Mouse (Mus musculus): ENCODE results near the gene Plk5. TPM values are rescaled to one million over a fixed set of nuclear protein-coding genes. Genes with fewer than 3 reads are reported as not detected.

Gene Plk5
- total and polyA plus RNA-seq, 2 experiments from 2014 or later: 12.5 to 17.5 TPM

GRCm38 (mm10) chr10:80400704-80401161 is 44.5 kb downstream of the Plk5 start:
- peaks cover 21% of the 10 kb centered on the region for H3K4me1 ChIP-seq (ENCODE audit: insufficient read depth, low read length)
- no peaks in the 10 kb centered on the region for H3K9me3 ChIP-seq (ENCODE audit: low read length)
- DNase-seq (ENCODE audit: low spot score) (no peak), ATAC-seq (ENCODE audit: low FRiP score) (no peak)
- peak overlapping the region; percentile 99 for H3K27ac ChIP-seq (ENCODE audit: low read depth, low read length)
- H3K4me3 ChIP-seq (ENCODE audit: low read depth, low read length): no peak overlapping the region
- TF ChIP-seq CTCF (IDR thresholded peaks at IDR 0.05): no peak
- H3K36me3 ChIP-seq (ENCODE audit: insufficient read depth, low read length): peaks cover 25% of the 10 kb centered on the region
- H3K4me2 ChIP-seq (ENCODE audit: low read depth, low read length, poor library complexity, severe bottlenecking): no peak overlapping the region; the same call in 1 of the 2 replicates
- H3K27me3 ChIP-seq (ENCODE audit: insufficient read depth, low read length): no peaks in the 10 kb centered on the region
- H3K9ac ChIP-seq (replicated peaks; ENCODE audit: low read length, poor library complexity, severe bottlenecking): 0 out of 2 replicates have a peak overlapping the region, but pooled peaks have one; percentile 51
- WGBS: 82% methylated on average over 4 of the region's 4 CpGs

- no peak overlapping the region for H3K4me2 ChIP-seq (ENCODE audit: low read depth, low read length, poor library complexity, severe bottlenecking)
- no peaks in the 10 kb centered on the region for H3K27me3 ChIP-seq (ENCODE audit: insufficient read depth, low read length)
- 96% methylated on average over 4 of the region's 4 CpGs for WGBS
- no peaks in the 10 kb centered on the region for H3K9me3 ChIP-seq (ENCODE audit: low read length)
- no peak overlapping the region for H3K9ac ChIP-seq (replicated peaks; ENCODE audit: low read length, poor library complexity, severe bottlenecking)
- no peak overlapping the region for H3K4me3 ChIP-seq (ENCODE audit: low read depth, low read length)
- no peak for DNase-seq (ENCODE audit: low spot score)
- TF ChIP-seq CTCF (IDR thresholded peaks at IDR 0.05): peak; percentile 67
- no peak overlapping the region for H3K27ac ChIP-seq (ENCODE audit: low read depth, low read length)
- H3K4me1 ChIP-seq (ENCODE audit: insufficient read depth, low read length): peaks cover 18% of the 10 kb centered on the region
- ATAC-seq (ENCODE audit: low FRiP score): no peak
- peaks cover 25% of the 10 kb centered on the region for H3K36me3 ChIP-seq (ENCODE audit: insufficient read depth, low read length)
These were observed 46.9 kb downstream of the Plk5 start for GRCm38 (mm10) chr10:80403044-80403692.

- peak overlapping the region; percentile 81 for H3K27ac ChIP-seq (ENCODE audit: low read depth, low read length)
- H3K9ac ChIP-seq (replicated peaks; ENCODE audit: low read length, poor library complexity, severe bottlenecking): peak overlapping the region; percentile 90
- peak overlapping the region; percentile 94 for H3K4me2 ChIP-seq (ENCODE audit: low read depth, low read length, poor library complexity, severe bottlenecking)
- peak overlapping the region; percentile 84 for H3K4me3 ChIP-seq (ENCODE audit: low read depth, low read length)
- peaks cover 12% of the 10 kb centered on the region for H3K4me1 ChIP-seq (ENCODE audit: insufficient read depth, low read length)
- ATAC-seq (ENCODE audit: low FRiP score): no peak
- DNase-seq (ENCODE audit: low spot score): no peak
- no peaks in the 10 kb centered on the region for H3K9me3 ChIP-seq (ENCODE audit: low read length)
- TF ChIP-seq CTCF (IDR thresholded peaks at IDR 0.05): peak; percentile 47
- 56% methylated on average over 10 of the region's 10 CpGs for WGBS
- no peaks in the 10 kb centered on the region for H3K27me3 ChIP-seq (ENCODE audit: insufficient read depth, low read length)
- peaks cover 33% of the 10 kb centered on the region for H3K36me3 ChIP-seq (ENCODE audit: insufficient read depth, low read length)
These were observed 49.4 kb downstream of the Plk5 start for GRCm38 (mm10) chr10:80405481-80406173.

- no peak for TF ChIP-seq CTCF (IDR thresholded peaks at IDR 0.05)
- DNase-seq (ENCODE audit: low spot score) (peak; percentile 97), ATAC-seq (ENCODE audit: low FRiP score) (peak; percentile 83)
- 2% methylated on average over 27 of the region's 27 CpGs for WGBS
- H3K4me3 ChIP-seq (ENCODE audit: low read depth, low read length): peak within 1 kb of the TSS; percentile 84
- H3K4me2 ChIP-seq (ENCODE audit: low read depth, low read length, poor library complexity, severe bottlenecking): peak within 1 kb of the TSS; percentile 94
- peak within 1 kb of the TSS; percentile 81 for H3K27ac ChIP-seq (ENCODE audit: low read depth, low read length)
- H3K27me3 ChIP-seq (ENCODE audit: insufficient read depth, low read length): no peaks in the 10 kb centered on the region
- H3K9ac ChIP-seq (replicated peaks; ENCODE audit: low read length, poor library complexity, severe bottlenecking): peak within 1 kb of the TSS; percentile 90
- H3K36me3 ChIP-seq (ENCODE audit: insufficient read depth, low read length): peaks cover 39% of the 10 kb centered on the region
- no peaks in the 10 kb centered on the region for H3K9me3 ChIP-seq (ENCODE audit: low read length)
- H3K4me1 ChIP-seq (ENCODE audit: insufficient read depth, low read length): peaks cover 11% of the 10 kb centered on the region
These were observed 50.6 kb downstream of the Plk5 start, which contains the start of gene Uqcr11 for GRCm38 (mm10) chr10:80406684-80407501. Gene Uqcr11, minus strand, starts transcription at chr10:80406830.

- no peaks in the 10 kb centered on the region for H3K27me3 ChIP-seq (ENCODE audit: insufficient read depth, low read length)
- no peak for TF ChIP-seq CTCF (IDR thresholded peaks at IDR 0.05)
- no peaks in the 10 kb centered on the region for H3K9me3 ChIP-seq (ENCODE audit: low read length)
- no peak overlapping the region for H3K9ac ChIP-seq (replicated peaks; ENCODE audit: low read length, poor library complexity, severe bottlenecking)
- 51% methylated on average over 4 of the region's 4 CpGs for WGBS
- DNase-seq (ENCODE audit: low spot score) (no peak), ATAC-seq (ENCODE audit: low FRiP score) (no peak)
- H3K36me3 ChIP-seq (ENCODE audit: insufficient read depth, low read length): peaks cover 44% of the 10 kb centered on the region
- no peak overlapping the region for H3K4me3 ChIP-seq (ENCODE audit: low read depth, low read length)
- H3K27ac ChIP-seq (ENCODE audit: low read depth, low read length): no peak overlapping the region; the same call in 1 of the 2 replicates
- H3K4me2 ChIP-seq (ENCODE audit: low read depth, low read length, poor library complexity, severe bottlenecking): no peak overlapping the region
- H3K4me1 ChIP-seq (ENCODE audit: insufficient read depth, low read length): peaks cover 11% of the 10 kb centered on the region
These were observed 51.7 kb downstream of the Plk5 start for GRCm38 (mm10) chr10:80407924-80408323.

Data from midbrain, postnatal 0 days (tissue).